Mouse (Mus musculus) layer of hippocampus, postnatal 36 days (tissue): ENCODE data around the gene Kif18a. TPM values are rescaled to one million over a fixed set of nuclear protein-coding genes. Genes with fewer than 3 reads are reported as not detected.

Experiments used
- DNase-seq, 2 experiments: peaks; one replicate each; pipeline ENCODE4 v3.0.0; 2022
- total RNA-seq, 2 experiments: library from RNA; stranded (reverse); gene quantifications; 2 replicates each; pipeline ENCODE4 v1.2.3; 2021

Gene Kif18a
- 1 to 10 TPM in 1 of 2 experiments, under 1 TPM in 1; 0.97 to 1.4 TPM for total RNA-seq

GRCm38 (mm10) chr2:109280600-109281340, at the start of gene Kif18a, which contains the start of gene Mettl15:
TSS of gene Kif18a (plus strand) at chr2:109280738.
TSS of gene Mettl15 (minus strand) at chr2:109280748.
- peak; percentile 94 to 95 for DNase-seq

DNA sequence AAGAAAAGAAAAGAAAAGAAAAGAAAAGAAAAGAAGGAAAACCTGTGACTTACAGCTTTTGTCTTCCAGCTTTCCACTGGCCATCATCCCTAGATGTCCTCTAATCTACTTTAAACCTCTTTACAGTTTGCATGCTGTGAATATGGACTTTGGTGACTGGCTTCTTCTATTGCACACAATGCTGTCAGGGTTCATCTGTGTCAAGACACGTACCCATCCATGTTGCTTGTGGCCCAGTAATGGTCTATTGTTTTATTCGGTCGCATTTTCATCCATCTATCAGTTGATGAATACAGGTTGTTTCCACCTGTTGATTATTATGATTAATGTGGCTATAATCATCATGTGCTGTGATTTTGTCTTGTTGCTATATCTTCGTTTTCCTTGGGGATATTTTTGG, 46.7 kb upstream of the Kif18a start:
- no peak for DNase-seq

DNA sequence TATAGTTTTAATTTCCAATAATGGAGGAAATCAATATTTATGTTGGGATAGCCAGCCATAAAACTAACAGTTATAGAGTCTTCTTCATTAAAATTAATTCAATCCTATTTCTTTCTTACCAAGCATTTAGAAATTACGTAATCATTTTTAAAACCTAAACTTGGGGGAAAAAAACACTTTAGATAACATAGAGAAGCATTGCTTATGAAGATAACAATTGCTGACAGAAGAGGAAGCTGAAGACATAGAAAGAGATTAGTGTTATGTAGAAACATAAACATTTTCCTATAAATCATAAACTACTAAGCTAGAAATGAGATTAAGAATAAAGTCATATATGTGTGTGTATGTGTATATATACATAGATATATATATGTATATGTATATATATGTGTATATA, 44.8 kb upstream of the Kif18a start:
- no peak for DNase-seq

DNA sequence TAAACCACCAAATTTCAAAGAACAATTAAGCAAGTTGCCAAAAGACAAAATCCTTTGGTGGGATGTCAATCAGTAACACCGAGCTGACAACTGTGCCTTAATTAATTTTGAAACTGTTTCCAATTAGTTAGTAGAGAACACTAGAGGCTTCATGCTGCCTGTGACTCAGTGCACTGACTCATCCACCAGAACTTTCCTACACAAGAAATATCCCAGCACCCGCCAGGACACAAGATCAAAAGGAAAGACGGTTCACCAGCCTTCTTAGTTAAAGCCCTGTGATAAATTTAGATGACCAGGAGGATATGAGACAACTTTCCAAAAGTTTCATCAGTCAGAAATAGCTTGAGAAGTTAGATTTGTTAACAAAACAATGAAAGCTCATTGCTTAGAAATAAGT, 38.6 kb upstream of the Kif18a start:
- no peak for DNase-seq

DNA sequence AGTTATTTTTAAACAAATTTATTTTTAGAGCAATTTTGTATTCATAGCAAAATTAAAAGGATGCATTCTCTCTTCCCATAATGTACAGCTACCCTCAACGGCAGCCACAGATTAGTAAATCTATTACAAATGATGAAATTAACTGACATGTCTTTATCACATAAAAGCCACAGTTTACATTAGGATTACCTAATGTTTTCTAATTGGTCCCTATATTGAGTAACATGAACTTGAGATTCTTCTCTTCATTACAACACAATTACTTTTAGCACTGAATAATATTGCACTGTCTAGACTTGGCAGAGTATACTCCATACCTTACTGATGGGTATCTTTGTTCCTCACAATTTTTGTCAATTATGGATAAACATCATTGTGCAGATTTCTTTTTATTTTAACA, 17.8 kb upstream of the Kif18a start:
- DNase-seq = no peak

GRCm38 (mm10) chr2:109273098-109273497, 7.4 kb upstream of the Kif18a start:
- no peak for DNase-seq

DNA sequence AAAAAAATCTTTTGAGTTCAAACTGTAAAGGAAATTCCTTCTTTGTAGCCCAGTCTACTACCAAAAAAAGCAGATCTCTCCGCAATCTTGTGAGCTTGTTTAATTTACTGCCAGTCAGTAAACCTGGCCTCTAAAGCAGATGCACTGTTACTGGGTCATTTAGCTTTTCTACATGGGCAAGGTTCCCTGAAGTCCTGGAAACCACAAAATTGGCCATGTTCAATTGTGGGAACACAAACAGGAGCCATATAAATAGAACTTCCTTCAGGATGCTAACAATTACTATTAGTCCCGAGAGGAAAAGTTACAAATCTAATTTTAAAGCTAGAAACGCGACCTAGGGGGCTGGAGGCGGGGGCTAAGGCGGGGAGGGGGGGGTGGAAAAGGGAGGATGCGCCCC, 2.9 kb upstream of the Kif18a start:
- DNase-seq = no peak

- peak; percentile 16 to 18 for DNase-seq
These were observed 2.5 kb upstream of the Kif18a start for GRCm38 (mm10) chr2:109278036-109278435.

- DNase-seq = no peak
These were observed 302 bp upstream of the Kif18a start for GRCm38 (mm10) chr2:109280272-109280599.

DNA sequence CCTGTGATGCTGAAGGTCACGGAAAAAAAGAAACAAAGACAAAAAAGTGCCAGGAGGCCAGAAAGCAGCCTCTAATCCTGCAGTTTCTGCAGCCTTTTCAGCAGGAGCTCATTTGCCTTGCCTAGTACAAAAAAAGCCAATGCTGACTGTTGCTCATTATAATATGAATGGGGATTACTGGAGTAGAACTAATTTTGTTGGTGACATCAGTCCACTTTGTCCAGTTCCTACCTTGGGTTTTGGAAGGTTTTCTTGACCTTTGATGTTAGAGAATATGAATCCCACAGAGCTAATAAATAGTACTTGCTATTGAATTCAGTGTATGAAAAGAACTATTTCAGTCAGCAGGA, 778 bp downstream of the Kif18a start:
- DNase-seq = no peak

DNA sequence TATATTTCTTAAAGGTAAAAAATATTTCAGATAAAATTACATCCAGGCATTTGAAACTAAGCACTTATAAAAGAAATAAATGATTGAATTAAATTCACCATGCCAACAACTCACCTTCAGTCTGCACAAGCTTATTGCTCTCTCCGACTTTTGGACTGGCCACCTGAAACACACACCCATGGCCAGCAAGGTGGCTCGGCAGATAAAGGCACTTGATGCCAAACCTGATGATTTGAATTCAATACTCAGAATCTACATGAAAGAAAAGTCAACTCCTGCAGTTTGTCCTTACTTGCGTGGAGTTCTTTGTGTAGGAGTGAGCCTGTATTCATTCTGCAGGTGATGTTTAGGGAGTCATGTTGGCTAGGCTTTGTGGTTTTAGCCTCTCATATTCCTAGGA, 3.6 kb downstream of the Kif18a start:
- no peak for DNase-seq

DNA sequence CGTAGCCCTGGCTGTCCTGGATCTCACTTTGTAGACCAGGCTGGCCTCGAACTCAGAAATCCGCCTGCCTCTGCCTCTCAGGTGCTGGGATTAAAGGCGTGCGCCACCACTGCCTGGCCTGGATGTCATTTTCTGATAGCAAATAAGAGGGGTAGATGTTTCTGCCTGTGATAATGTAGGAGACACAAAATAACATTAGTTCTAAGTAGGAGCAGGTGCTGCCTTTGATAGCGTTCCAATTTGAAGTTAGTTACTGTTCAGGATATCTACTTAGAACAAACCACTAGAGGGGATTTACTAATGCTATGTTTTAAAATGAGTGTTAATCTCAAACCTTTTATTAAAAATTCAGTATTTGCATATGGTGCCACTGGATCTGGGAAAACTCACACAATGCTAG, 8.8 kb downstream of the Kif18a start:
- DNase-seq = no peak

- DNase-seq = no peak
These were observed 15.7 kb downstream of the Kif18a start for GRCm38 (mm10) chr2:109296264-109296663.

GRCm38 (mm10) chr2:109298160-109298559, 17.6 kb downstream of the Kif18a start:
- DNase-seq = no peak

DNA sequence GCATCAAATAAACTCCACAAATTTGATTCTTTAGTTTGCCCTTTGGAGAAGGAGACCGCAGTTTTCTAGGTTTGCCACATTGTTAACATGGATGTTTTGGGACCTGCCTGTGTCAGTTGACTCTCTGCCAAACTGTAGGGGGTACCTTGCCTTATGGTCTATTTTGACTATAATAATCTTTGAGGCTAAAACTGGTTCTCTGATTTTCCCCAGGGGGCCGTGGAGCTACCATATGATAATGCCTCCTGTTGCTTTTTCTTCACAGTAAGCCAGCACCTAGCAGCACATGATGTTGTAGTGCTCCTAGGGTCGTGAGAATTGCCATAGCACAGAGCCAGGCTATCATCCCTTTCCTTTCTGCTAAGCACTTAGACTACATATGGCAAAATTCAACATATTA, 21.7 kb downstream of the Kif18a start:
- DNase-seq = no peak

DNA sequence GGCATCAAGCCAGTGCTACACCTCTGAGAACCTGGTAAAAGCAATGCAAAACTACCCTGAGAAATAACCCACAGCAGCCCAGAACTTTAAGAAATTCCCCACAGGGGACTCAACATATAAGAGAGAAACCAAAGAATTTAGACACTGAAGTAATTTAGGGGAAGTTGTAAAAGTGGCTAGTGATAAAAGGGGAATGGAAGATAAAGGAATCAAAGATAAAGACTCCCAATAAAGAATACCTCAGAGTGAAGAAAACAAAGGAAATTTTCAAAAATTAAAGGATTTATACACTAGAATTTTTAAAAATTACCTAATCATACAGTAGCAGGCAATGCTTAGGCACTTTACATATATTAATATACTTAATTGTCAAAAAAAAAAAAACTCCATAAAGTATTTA, 23.1 kb downstream of the Kif18a start:
- DNase-seq = no peak

GRCm38 (mm10) chr2:109311369-109311768, 30.8 kb downstream of the Kif18a start:
- DNase-seq = no peak

- no peak for DNase-seq
These were observed 51.3 kb downstream of the Kif18a start for GRCm38 (mm10) chr2:109331807-109332206.

- DNase-seq = no peak
These were observed 53.7 kb downstream of the Kif18a start for GRCm38 (mm10) chr2:109334237-109334636.

DNA sequence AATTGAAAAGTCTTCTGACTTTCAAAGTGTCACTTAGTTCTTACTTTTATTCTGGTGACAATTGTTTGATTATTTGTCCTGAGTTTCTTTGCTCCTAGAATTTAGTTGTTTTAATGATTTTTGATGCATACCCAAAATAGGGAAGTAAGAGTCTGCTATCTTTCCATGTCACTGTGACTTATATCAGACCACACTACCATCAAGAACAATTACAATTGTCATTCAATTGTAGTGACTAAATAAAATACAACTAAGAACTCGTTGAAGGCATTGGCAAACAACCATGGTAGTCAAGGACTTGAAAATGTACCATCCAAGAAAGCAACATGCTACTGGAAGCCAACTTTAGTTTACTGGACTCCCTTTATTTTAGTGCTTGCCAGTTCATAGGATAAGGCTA, 55.2 kb downstream of the Kif18a start:
- DNase-seq = no peak

GRCm38 (mm10) chr2:109345386-109345785, 64.8 kb downstream of the Kif18a start:
- no peak for DNase-seq

GRCm38 (mm10) chr2:109348742-109349141, 68.2 kb downstream of the Kif18a start:
- DNase-seq = no peak

DNA sequence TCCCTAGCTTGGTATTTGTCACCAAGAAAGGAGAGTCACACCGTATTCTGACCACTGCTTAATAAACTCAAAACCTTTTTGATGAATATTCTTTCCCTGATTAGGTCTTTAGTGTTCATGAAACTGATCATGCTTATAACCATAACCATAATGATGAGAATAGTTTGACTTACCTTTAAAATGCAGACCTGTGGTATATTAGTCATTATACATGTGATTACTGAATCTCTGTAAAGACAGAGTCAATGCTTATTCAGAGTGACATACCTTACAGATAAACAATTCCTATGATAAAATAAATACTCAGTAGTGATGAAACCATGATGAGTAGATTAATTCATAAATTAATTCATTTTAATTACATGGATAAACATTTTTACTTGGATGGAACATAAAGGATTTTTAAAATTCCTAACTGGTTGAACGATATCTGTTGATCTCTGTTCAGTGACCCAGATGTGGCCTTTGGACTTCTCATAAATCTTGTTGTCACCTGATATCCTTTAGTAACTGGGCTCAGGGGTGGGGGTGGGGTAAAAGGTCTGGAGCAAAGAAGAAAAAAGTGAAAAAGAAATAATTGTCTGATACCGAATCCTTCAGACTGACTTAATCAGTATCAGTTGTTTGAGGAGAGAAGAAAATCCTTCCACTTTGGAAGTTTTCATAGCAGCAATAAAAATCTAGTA, 78.1 kb downstream of the Kif18a start:
- no peak for DNase-seq

- DNase-seq = no peak
These were observed 85.4 kb downstream of the Kif18a start for GRCm38 (mm10) chr2:109365962-109366361.
